Mouse (Mus musculus): ENCODE measurements at regions not wholly inside any gene's neighbourhood (a gene's known extent, or its start where the extent isn't known, plus 50 kb on each side); places are given as distances from the start of the nearest gene placed in this dataset.
A peak's percentile ranks its signal among the peaks of the same experiment; 100 is the strongest.

DNA sequence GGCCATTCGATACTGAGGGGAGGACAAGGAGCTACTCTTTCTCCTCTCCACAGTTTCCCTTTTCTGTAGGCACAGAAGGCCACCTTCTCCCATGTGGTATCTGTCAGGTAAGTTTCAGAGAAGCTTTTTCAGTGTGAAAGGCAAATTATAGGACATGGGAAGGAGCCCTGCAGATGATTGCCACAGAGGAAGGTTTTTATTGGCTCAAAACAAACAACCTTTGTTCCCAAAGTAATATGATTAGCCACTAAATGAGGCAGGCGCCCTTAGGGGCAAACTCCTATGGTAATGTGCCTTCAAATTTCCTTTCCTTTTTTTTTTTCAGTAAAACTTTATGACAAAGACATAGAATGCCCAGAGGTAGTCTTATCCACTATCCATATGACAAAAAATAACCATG is 256.5 kb downstream of the Sox11 start:
- TF ChIP-seq POU5F1 (IDR thresholded peaks at IDR 0.05; ENCODE audit: borderline replicate concordance, low read length) (no peak), CTCF (conservative IDR thresholded peaks at IDR 0.05; ENCODE audit: low read length) (no peak), NANOG (IDR thresholded peaks at IDR 0.05; ENCODE audit: borderline replicate concordance, low read length) (no peak)
- no peak overlapping the region for H3K4me3 ChIP-seq (replicated peaks; ENCODE audit: low read length)
- peaks cover 35% of the 10 kb centered on the region for H3K4me1 ChIP-seq (replicated peaks; ENCODE audit: low read depth, low read length)
- no peaks in the 10 kb centered on the region for H3K36me3 ChIP-seq (ENCODE audit: insufficient read depth, low read length)
- H3K27me3 ChIP-seq (ENCODE audit: insufficient read depth, low read length) = no peaks in the 10 kb centered on the region
- H3K9me3 ChIP-seq (ENCODE audit: low read length) = no peaks in the 10 kb centered on the region

DNA sequence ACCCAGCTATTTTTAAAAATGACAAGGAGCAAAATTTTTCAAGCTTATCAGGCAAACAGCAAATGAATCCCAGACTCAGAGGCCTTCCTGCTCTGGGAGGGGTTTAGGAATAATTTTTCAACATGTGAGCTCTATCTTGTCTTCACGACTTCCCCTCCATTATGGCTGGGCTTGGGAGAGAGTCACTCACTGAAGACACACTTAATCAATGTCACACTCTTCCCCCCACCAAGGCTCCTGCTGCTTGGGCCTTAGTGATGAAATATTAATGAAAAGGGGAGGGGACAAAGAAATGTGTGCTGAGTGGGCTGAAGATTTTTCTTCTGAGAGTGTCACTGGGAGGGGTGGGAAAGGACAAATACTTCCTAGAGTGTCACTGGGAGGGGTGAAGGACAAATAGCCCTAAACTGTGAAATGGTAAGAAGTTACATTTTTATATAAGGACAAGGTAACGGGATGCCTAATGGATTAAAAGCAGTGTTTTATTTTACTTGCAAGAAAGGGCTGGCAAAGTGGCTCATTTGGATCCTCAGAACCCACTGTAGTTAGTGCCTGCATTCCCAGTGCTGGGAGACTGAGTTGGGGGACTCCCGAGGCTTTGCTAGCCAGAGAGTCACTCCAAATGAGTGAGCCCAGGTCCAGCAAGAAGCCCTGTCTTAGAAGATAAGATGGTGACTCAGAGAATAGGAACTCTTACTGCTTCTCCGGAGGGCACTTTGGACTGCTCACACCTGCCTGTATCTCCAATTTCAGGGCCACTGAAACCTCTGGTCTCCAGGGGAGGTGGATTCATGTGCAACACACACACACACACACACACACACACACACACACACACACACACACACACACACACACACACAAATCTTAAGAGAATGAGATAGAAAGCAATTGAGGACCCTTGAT is 258.5 kb downstream of the Sox11 start:
- H3K4me3 ChIP-seq (replicated peaks; ENCODE audit: low read length) = no peak overlapping the region
- no peak for TF ChIP-seq NANOG (IDR thresholded peaks at IDR 0.05; ENCODE audit: borderline replicate concordance, low read length)
- TF ChIP-seq CTCF (conservative IDR thresholded peaks at IDR 0.05; ENCODE audit: low read length) = no peak
- TF ChIP-seq POU5F1 (IDR thresholded peaks at IDR 0.05; ENCODE audit: borderline replicate concordance, low read length) = no peak
- H3K27me3 ChIP-seq (ENCODE audit: insufficient read depth, low read length) = no peaks in the 10 kb centered on the region
- H3K36me3 ChIP-seq (ENCODE audit: insufficient read depth, low read length) = no peaks in the 10 kb centered on the region
- no peaks in the 10 kb centered on the region for H3K9me3 ChIP-seq (ENCODE audit: low read length)
- H3K4me1 ChIP-seq (replicated peaks; ENCODE audit: low read depth, low read length) = peaks cover 47% of the 10 kb centered on the region

DNA sequence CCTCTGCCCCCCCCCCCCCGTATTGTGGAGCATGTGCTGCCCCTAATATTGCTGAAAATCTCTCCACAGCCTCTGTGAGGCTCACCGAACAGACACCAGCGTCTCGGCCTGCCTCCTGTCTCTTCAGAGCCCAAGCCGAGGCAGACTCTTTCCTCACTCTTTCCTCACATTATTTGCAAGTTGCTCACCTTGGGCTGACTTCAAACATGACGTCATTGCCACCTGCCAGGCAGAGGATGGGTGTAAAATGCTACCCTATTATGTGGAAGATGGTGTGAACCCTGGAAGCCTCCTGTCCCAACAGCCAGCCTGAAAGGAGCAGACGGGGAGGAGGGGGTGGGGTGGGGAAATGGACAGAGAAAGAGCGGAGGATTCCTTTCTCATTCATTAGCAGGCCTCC is 259.3 kb downstream of the Sox11 start:
- H3K4me3 ChIP-seq (replicated peaks; ENCODE audit: low read length) = no peak overlapping the region
- peaks cover 43% of the 10 kb centered on the region for H3K4me1 ChIP-seq (replicated peaks; ENCODE audit: low read depth, low read length)
- TF ChIP-seq NANOG (IDR thresholded peaks at IDR 0.05; ENCODE audit: borderline replicate concordance, low read length) (peak; percentile 89), CTCF (conservative IDR thresholded peaks at IDR 0.05; ENCODE audit: low read length) (no peak)
- no peaks in the 10 kb centered on the region for H3K27me3 ChIP-seq (ENCODE audit: insufficient read depth, low read length)
- H3K9me3 ChIP-seq (ENCODE audit: low read length) = no peaks in the 10 kb centered on the region
- H3K36me3 ChIP-seq (ENCODE audit: insufficient read depth, low read length) = no peaks in the 10 kb centered on the region

DNA sequence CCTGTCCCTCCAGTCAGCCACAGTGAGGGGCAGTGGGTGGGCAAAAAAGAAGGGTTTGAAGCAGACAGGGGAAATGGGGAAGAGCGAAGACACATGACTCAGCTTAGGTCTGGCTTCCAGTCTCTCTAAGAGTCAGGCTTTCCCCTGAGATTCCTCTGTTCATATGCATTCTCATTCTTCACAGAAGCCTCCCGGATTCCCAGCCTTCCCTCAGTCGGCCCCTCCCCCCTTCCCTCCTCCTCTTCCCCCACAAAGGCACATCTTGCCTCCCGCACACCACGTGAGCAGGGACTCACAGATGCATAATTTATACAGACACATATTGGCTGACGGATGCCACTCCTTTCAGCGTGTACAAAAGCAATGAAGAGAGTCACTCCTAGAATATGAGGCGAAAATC is 259.8 kb downstream of the Sox11 start:
- TF ChIP-seq NANOG (IDR thresholded peaks at IDR 0.05; ENCODE audit: borderline replicate concordance, low read length) = no peak
- TF ChIP-seq CTCF (conservative IDR thresholded peaks at IDR 0.05; ENCODE audit: low read length) = no peak
- TF ChIP-seq POU5F1 (IDR thresholded peaks at IDR 0.05; ENCODE audit: borderline replicate concordance, low read length) = no peak
- H3K4me1 ChIP-seq (replicated peaks; ENCODE audit: low read depth, low read length) = peaks cover 43% of the 10 kb centered on the region
- H3K27me3 ChIP-seq (ENCODE audit: insufficient read depth, low read length) = no peaks in the 10 kb centered on the region
- no peaks in the 10 kb centered on the region for H3K9me3 ChIP-seq (ENCODE audit: low read length)
- no peaks in the 10 kb centered on the region for H3K36me3 ChIP-seq (ENCODE audit: insufficient read depth, low read length)
- peak overlapping the region; percentile 43 for H3K4me3 ChIP-seq (replicated peaks; ENCODE audit: low read length)

DNA sequence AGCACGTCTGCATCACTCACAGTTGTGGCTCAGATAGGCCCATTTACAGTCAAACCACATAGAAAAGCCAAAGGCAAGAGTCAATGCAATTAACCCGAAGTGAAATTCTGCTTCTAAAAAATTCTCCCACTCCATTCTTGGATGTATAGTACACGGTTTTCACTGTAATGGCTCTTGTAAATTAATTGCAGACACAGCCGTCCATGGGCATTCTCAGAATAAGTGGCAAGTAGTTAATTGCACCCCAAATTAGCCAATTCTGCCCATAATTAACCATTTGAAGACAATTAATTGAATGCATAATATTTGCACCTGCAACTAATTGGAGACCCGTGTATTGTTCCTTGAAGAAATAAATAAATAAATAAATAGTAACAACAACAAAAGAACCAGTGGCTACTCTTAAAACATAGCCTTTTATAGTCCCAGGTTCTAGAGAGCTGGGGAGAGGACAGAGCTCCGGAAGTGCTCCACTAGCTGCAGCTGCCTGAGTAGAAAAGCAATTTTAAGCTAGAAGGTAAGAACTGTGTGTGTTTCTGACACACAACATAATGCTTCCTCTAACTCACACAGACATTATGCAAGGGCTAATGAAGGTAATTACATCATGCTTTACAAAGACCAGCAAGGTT is 266.2 kb downstream of the Sox11 start:
- no peak for TF ChIP-seq POU5F1 (IDR thresholded peaks at IDR 0.05; ENCODE audit: borderline replicate concordance, low read length)
- TF ChIP-seq CTCF (conservative IDR thresholded peaks at IDR 0.05; ENCODE audit: low read length) = no peak
- TF ChIP-seq NANOG (IDR thresholded peaks at IDR 0.05; ENCODE audit: borderline replicate concordance, low read length) = no peak

DNA sequence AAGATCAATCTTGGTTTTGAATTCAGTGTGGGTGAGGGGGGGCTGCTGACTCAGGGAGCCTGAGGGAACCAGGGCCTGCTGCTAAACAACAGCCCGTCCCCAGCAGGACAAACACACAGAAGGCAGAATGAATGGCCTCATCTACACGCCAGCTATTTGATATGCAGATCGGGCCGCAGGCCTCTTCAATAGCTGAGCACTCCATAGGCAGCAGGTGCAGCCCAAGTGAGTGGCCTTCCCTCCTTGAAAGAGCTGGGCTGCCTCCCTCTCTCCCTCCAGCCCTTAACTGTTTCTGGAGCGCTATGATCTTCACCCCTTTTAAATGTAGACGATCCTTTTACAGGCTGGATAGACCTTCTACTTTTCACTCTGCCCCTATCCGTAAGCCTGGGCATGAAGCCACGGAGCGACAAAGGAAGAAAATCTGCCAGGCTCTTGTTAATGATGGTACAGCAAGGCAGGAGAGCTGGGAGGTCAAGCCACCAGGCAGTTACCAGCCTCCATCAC is 277.3 kb downstream of the Sox11 start:
- no peak for TF ChIP-seq CTCF (conservative IDR thresholded peaks at IDR 0.05; ENCODE audit: low read length)
- peak; percentile 38; the same call in 1 of the 2 replicates for TF ChIP-seq NANOG (IDR thresholded peaks at IDR 0.05; ENCODE audit: borderline replicate concordance, low read length)
- peak; percentile 52; the same call in 1 of the 2 replicates for TF ChIP-seq POU5F1 (IDR thresholded peaks at IDR 0.05; ENCODE audit: borderline replicate concordance, low read length)
- no peak overlapping the region for H3K4me3 ChIP-seq (replicated peaks; ENCODE audit: low read length)
- H3K9me3 ChIP-seq (ENCODE audit: low read length) = no peaks in the 10 kb centered on the region
- no peaks in the 10 kb centered on the region for H3K36me3 ChIP-seq (ENCODE audit: insufficient read depth, low read length)
- peaks cover 40% of the 10 kb centered on the region for H3K4me1 ChIP-seq (replicated peaks; ENCODE audit: low read depth, low read length)
- H3K27me3 ChIP-seq (ENCODE audit: insufficient read depth, low read length) = peaks cover 20% of the 10 kb centered on the region

More for the DNA sequence above, 266.2 kb downstream of the Sox11 start:
- Histone ChIP-seq H3K4me3 (replicated peaks; ENCODE audit: low read length) (no peak overlapping the region), H3K4me1 (replicated peaks; ENCODE audit: low read depth, low read length) (peaks cover 21% of the 10 kb centered on the region), H3K27me3 (ENCODE audit: insufficient read depth, low read length) (no peaks in the 10 kb centered on the region), H3K9me3 (ENCODE audit: low read length) (peaks cover 17% of the 10 kb centered on the region), H3K36me3 (ENCODE audit: insufficient read depth, low read length) (no peaks in the 10 kb centered on the region)

DNA sequence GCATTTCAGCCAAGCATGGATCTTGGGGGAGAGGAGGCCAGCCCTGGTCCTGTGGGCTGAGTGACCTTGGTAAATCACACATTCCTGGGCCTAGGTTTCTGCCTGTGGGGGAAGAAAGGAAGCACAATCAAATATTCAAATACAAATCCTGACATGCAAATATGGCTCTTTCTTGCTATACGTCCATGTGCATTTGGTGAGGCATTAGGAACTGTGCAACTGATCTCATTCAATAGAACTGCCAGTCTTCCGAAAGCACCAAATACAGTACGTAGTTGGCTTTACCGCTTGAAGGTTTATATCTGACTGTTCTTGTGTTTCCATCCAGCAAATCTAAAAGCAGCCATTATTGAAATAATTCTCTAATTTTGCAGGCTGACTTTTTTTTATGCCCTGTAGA is 278.9 kb downstream of the Sox11 start:
- Histone ChIP-seq H3K4me3 (replicated peaks; ENCODE audit: low read length) (no peak overlapping the region), H3K27me3 (ENCODE audit: insufficient read depth, low read length) (peaks cover 20% of the 10 kb centered on the region), H3K9me3 (ENCODE audit: low read length) (no peaks in the 10 kb centered on the region), H3K36me3 (ENCODE audit: insufficient read depth, low read length) (no peaks in the 10 kb centered on the region), H3K4me1 (replicated peaks; ENCODE audit: low read depth, low read length) (peaks cover 40% of the 10 kb centered on the region)
- TF ChIP-seq POU5F1 (IDR thresholded peaks at IDR 0.05; ENCODE audit: borderline replicate concordance, low read length) = no peak
- TF ChIP-seq CTCF (conservative IDR thresholded peaks at IDR 0.05; ENCODE audit: low read length) = no peak
- TF ChIP-seq NANOG (IDR thresholded peaks at IDR 0.05; ENCODE audit: borderline replicate concordance, low read length) = no peak

DNA sequence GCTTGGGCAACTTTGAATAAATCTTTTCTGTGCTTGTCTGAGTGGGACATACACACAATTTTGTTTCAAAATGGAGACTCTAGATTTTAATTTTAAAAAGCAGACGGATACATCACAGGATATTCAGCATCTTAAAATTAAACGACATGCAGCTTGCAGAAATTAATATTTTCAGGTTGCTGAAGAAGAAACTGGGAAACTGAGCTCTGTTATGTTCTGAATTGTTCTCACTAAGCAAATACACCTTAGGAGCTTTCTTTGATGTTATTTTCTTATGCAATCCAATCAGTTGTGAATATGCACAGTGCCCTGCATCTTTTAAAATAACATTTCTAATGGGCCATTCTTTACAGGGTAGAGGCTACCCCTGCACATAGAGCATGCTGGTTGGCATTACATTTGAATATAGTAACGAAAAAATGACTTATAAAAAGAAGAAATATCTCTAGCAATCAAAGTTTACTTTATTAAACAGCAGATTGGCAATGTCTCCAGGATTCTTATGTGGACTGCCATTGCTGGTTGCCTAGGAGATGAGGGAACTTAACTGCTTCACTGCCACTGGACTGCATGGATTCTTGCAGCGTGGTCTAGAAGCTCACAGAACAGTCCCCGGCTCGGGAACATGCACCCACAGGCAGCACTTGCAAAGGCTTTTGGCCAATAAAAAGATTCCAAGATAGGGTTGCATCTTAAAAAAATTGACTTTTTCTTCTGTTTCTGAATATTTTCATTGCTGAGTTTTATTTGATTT is 279.7 kb downstream of the Sox11 start:
- Histone ChIP-seq H3K27me3 (ENCODE audit: insufficient read depth, low read length) (peaks cover 20% of the 10 kb centered on the region), H3K36me3 (ENCODE audit: insufficient read depth, low read length) (no peaks in the 10 kb centered on the region), H3K9me3 (ENCODE audit: low read length) (no peaks in the 10 kb centered on the region), H3K4me3 (replicated peaks; ENCODE audit: low read length) (peak overlapping the region; percentile 45; the same call in 1 of the 2 replicates), H3K4me1 (replicated peaks; ENCODE audit: low read depth, low read length) (peaks cover 40% of the 10 kb centered on the region)
- TF ChIP-seq CTCF (conservative IDR thresholded peaks at IDR 0.05; ENCODE audit: low read length) (no peak), NANOG (IDR thresholded peaks at IDR 0.05; ENCODE audit: borderline replicate concordance, low read length) (no peak), POU5F1 (IDR thresholded peaks at IDR 0.05; ENCODE audit: borderline replicate concordance, low read length) (no peak)

All from E14TG2a.4 (cell line).